Mouse (Mus musculus): ENCODE results near the gene Aloxe3. TPM values are rescaled to one million over a fixed set of nuclear protein-coding genes. Genes with fewer than 3 reads are reported as not detected.

Gene Aloxe3
- total and polyA plus RNA-seq, 3 experiments: 0.13 to 0.23 TPM; not detected in 1

DNA sequence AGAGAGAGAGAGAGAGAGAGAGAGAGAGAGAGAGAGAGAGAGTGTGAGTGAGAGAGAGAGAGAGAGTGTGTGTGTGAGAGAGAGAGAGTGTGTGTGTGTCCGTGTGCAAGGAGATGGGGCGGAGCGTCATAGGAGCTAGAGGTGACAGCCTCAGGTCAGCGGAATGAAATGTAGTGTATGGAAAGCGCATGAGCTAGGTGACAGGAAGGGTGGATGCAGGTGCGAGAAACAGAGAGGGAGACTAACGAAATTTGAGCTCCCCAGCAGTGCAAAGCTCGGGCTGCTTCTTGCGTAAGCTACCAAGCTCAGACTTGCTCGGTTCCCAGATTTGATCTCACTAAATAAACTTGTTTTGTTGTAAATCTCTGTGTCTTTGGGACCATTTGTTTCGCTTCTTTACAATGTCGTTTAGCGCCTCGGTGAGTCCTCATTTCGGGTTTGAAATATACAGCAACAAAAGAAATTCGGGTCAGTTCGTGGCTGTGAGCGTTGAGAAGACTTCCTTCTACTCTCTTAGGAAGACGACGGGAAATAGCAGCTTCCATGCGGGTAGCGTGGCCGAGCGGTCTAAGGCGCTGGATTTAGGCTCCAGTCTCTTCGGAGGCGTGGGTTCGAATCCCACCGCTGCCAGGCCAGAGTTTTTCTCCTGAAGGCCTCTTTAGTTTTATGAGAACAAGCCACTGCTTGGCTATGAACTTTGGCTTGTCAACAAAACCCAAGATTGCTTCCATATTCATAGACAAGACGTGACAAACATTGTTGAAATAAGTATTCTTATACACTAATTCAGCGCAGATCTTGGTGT is 1.8 kb upstream of the Aloxe3 start:
- dilution Hi-C loops (cut with MboI; ENCODE audit: extremely low pct_ligation_motif_present, extremely low pct_unique_long_range_greater_than_20kb, low sequenced_read_pairs): no loop called here
- no peaks in the 10 kb centered on the region for H3K79me2 ChIP-seq (replicated peaks; ENCODE audit: control insufficient read depth, extremely low read depth, insufficient read depth, poor library complexity, severe bottlenecking)
- H3K36me3 ChIP-seq (replicated peaks in 1 of 2; ENCODE audit: control insufficient read depth in 1 of 2, insufficient read depth in 1 of 2, low read length in 1 of 2): no peaks in the 10 kb centered on the region
- H3K9ac ChIP-seq (ENCODE audit: insufficient read depth, low read depth): peak overlapping the region; percentile 75
- H3K4me3 ChIP-seq (replicated peaks in 1 of 3; ENCODE audit: low read depth in 2 of 3, low read length in 2 of 3, poor library complexity in 1 of 3): peak overlapping the region; percentile 68 to 97 (median 69)
- in situ Hi-C loops (cut with MboI; ENCODE audit: low pct_ligation_motif_present, low pct_unique_long_range_greater_than_20kb, low sequenced_read_pairs): no loop called here
- peaks cover 66% of the 10 kb centered on the region for H3K27me3 ChIP-seq (replicated peaks)
- peaks cover 3 to 45% of the 10 kb centered on the region in 2 experiments for H3K4me1 ChIP-seq (ENCODE audit: control insufficient read depth in 1 of 2, insufficient read depth in 2 of 2)
- 0 out of 2 replicates have a peak, but pooled peaks have one; percentile 38 for TF ChIP-seq POLR2A (IDR thresholded peaks at IDR 0.05; ENCODE audit: low read depth, low read length)
- peak; percentile 79 for TF ChIP-seq BHLHE40 (IDR thresholded peaks at IDR 0.05; ENCODE audit: low read depth, low read length)
- peak; percentile 5; the same call in 1 of the 2 replicates for TF ChIP-seq ZNF384 (IDR thresholded peaks at IDR 0.05; ENCODE audit: low read depth, low read length)
- no peak for TF ChIP-seq CHD2 (IDR thresholded peaks at IDR 0.05; ENCODE audit: low read length)
- no peak for TF ChIP-seq PAX5 (IDR thresholded peaks at IDR 0.05; ENCODE audit: low read length)
- TF ChIP-seq POLR2AphosphoS2 (IDR thresholded peaks at IDR 0.05; ENCODE audit: low read depth, low read length): no peak
- TF ChIP-seq ZKSCAN1 (IDR thresholded peaks at IDR 0.05; ENCODE audit: borderline replicate concordance, low read depth, low read length): no peak
- TF ChIP-seq CTCF (conservative IDR thresholded peaks at IDR 0.05 in 1 of 2, IDR thresholded peaks at IDR 0.05 in 1 of 2; ENCODE audit: low read depth in 2 of 2, low read length in 2 of 2): no peak
- TF ChIP-seq TBP (conservative IDR thresholded peaks at IDR 0.05; ENCODE audit: low read depth, low read length): peak; percentile 98
- TF ChIP-seq MEF2A (IDR thresholded peaks at IDR 0.05; ENCODE audit: borderline replicate concordance, low read depth, low read length): 0 out of 2 replicates have a peak, but pooled peaks have one; percentile 5
- peak; percentile 69 for TF ChIP-seq NRF1 (IDR thresholded peaks at IDR 0.05; ENCODE audit: low read depth, low read length)
- TF ChIP-seq HCFC1 (IDR thresholded peaks at IDR 0.05; ENCODE audit: low read depth, low read length): no peak
- peak; percentile 88 for TF ChIP-seq JUND (conservative IDR thresholded peaks at IDR 0.05; ENCODE audit: low read depth, low read length)
- TF ChIP-seq NELFE (IDR thresholded peaks at IDR 0.05; ENCODE audit: low read depth, low read length): no peak
- TF ChIP-seq SMC3 (IDR thresholded peaks at IDR 0.05; ENCODE audit: low read depth, low read length): peak; percentile 26; the same call in 1 of the 2 replicates
- peak; percentile 7; the same call in 1 of the 2 replicates for TF ChIP-seq E2F4 (IDR thresholded peaks at IDR 0.05; ENCODE audit: insufficient replicate concordance, low read depth, low read length)
- peak; percentile 1; the same call in 1 of the 2 replicates for TF ChIP-seq IRF4 (IDR thresholded peaks at IDR 0.05; ENCODE audit: low read depth, low read length)
- TF ChIP-seq ELF1 (IDR thresholded peaks at IDR 0.05; ENCODE audit: low read depth, low read length): peak; percentile 92
- no peak for TF ChIP-seq USF2 (conservative IDR thresholded peaks at IDR 0.05; ENCODE audit: low read depth, low read length)
- peak; percentile 49; the same call in 1 of the 2 replicates for TF ChIP-seq MAX (IDR thresholded peaks at IDR 0.05; ENCODE audit: low read length)
- TF ChIP-seq TCF12 (IDR thresholded peaks at IDR 0.05; ENCODE audit: low read depth, low read length): no peak
- TF ChIP-seq RCOR1 (conservative IDR thresholded peaks at IDR 0.05; ENCODE audit: low read depth, low read length): no peak
- TF ChIP-seq MAFK (IDR thresholded peaks at IDR 0.05; ENCODE audit: insufficient replicate concordance, low read length): peak; percentile 92
- TF ChIP-seq MXI1 (IDR thresholded peaks at IDR 0.05; ENCODE audit: low read depth, low read length): 0 out of 2 replicates have a peak, but pooled peaks have one; percentile 71
- TF ChIP-seq MAZ (IDR thresholded peaks at IDR 0.05; ENCODE audit: low read depth, low read length): no peak
- peak; percentile 85 for TF ChIP-seq SIN3A (IDR thresholded peaks at IDR 0.05; ENCODE audit: low read length)
- TF ChIP-seq KAT2A (IDR thresholded peaks at IDR 0.05; ENCODE audit: insufficient replicate concordance, low read length): peak; percentile 70; the same call in 1 of the 2 replicates
- no peak for TF ChIP-seq ZMIZ1 (IDR thresholded peaks at IDR 0.05; ENCODE audit: low read depth, low read length)
- TF ChIP-seq JUN (IDR thresholded peaks at IDR 0.05; ENCODE audit: insufficient read depth, low read depth, low read length): no peak
- peak overlapping the region; percentile 23; the same call in 1 of the 2 replicates for H3K4me2 ChIP-seq (ENCODE audit: insufficient read depth, low read depth, poor library complexity, severe bottlenecking)
- H3K27ac ChIP-seq (ENCODE audit: insufficient read depth, low read depth): peak overlapping the region; percentile 65
- DNase-seq (ENCODE audit: extremely low read depth): peak; percentile 97
- H3K9me3 ChIP-seq (replicated peaks; ENCODE audit: low read length): no peaks in the 10 kb centered on the region

Data from CH12.LX (cell line).